Mouse (Mus musculus) thymus, adult 2 months (tissue): ENCODE data around the gene Gm28729.

Experiments used
- CTCF ChIP-seq: fragments of 200-500 bp; IDR thresholded peaks from 2 replicates; pipeline ENCODE4 v1.5.1; 2012; ENCODE audit warnings: mild to moderate bottlenecking, control low read depth, low read length, moderate library complexity, borderline replicate concordance; ENCODE audit not compliant: control insufficient read depth, poor library complexity, insufficient read depth; ENCODE audit errors: extremely low read depth
- POLR2A ChIP-seq: fragments of 200-500 bp; IDR thresholded peaks from 2 replicates; pipeline ENCODE4 v1.6.1; 2012; ENCODE audit warnings: mild to moderate bottlenecking, low read length, control low read depth, moderate library complexity; ENCODE audit not compliant: control insufficient read depth, poor library complexity, insufficient read depth; ENCODE audit errors: extremely low read depth

DNA sequence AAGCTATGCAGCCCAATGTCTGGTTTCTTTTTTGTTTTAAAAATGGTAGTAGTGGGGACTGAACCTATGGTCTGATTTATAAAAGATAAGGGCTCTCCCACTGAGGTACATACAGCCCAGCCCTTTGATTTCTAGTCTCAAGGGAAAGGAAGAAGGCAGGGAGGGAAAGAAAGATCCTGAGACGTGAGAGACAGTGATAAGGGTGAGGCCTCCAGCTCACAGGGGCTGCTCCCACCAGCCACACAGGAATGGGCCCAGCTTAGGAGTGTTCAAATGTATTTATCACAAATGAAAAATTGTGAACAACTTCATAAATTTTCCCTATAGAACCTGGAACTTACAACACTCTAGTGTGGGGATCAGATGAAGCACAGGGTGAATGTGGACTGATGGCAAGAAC lies 33.5 kb upstream of the Gm28729 start:
- TF ChIP-seq CTCF (no peak), POLR2A (no peak)
